In the genomic region with DNA sequence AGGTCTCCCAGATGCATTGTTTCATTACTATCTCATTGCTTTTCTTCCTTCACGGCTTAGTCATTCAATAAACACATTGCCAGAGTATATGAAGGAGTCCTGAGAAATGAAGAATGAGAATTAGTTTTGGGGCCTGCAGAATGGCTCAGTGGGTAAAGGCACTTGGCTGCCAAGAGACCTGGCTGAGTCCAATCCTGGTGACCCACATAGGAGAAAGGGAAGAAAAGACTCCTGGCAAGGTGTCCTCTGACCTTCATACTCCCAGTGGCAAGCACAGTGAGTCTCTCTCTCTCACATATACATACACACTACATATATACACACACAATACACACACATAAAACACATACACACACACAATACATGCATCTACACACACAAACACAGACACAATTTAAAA, we compare ENCODE assay signal across 9 mouse cellular contexts.
DNase-seq lines count a peak whose midpoint lies in the region; ATAC-seq and TF ChIP-seq lines count a peak whose summit lies in the region.
"Had no signal": no experiment of that assay in that cellular context is flagged by ENCODE, and none has a peak within 500 bp of the region (broad histone marks: within the 10 kb centered on the region; RNA-seq: fewer than 3 reads in every experiment).

No protein-coding gene starts in this region.

- no peak for ATAC-seq in embryonic facial prominence, embryonic 12.5 days (ENCODE audit: insufficient number of reproducible peaks, insufficient read depth, low FRiP score, low TSS enrichment)
- ATAC-seq in hindbrain, postnatal 0 days = no peak
- no peak for ATAC-seq in neural tube, embryonic 12.5 days (ENCODE audit: low FRiP score, low read depth)
- ATAC-seq in CD4-positive, CD25-positive, alpha-beta regulatory T cell, adult 4 months = no peak

- DNase-seq in left cerebral cortex, adult 2 months (ENCODE audit: extremely low spot score in 1 of 2, low spot score in 2 of 2) = no peak
- DNase-seq in left cerebral cortex, adult 9 months (ENCODE audit: low spot score in 2 of 2) = no peak
- DNase-seq in hindbrain, postnatal 0 days (ENCODE audit: low spot score) = no peak
- no peak for DNase-seq in gastrocnemius, adult 8-10 months (ENCODE audit: low spot score in 2 of 2)
- no peak for DNase-seq in ovary, postnatal 10 days (ENCODE audit: low spot score)

- H3K9me3 ChIP-seq in embryonic facial prominence, embryonic 12.5 days = no peaks in the 10 kb centered on the region
- H3K9me3 ChIP-seq in hindbrain, postnatal 0 days (ENCODE audit: low read length) = no peaks in the 10 kb centered on the region
- H3K9me3 ChIP-seq in neural tube, embryonic 12.5 days = no peaks in the 10 kb centered on the region
- H3K9me3 ChIP-seq: megakaryocyte, embryonic 14.5 days had no signal

- 0 out of 2 replicates have a peak overlapping the region, but pooled peaks have one; percentile 24 for H3K9ac ChIP-seq in embryonic facial prominence, embryonic 12.5 days
- H3K9ac ChIP-seq in hindbrain, postnatal 0 days (replicated peaks; ENCODE audit: low read length) = peak overlapping the region; percentile 99
- peak overlapping the region; percentile 91; the same call in 1 of the 2 replicates for H3K9ac ChIP-seq in neural tube, embryonic 12.5 days

- H3K4me1 ChIP-seq in embryonic facial prominence, embryonic 12.5 days = peaks cover 19% of the 10 kb centered on the region; the same call in 1 of the 2 replicates
- peaks cover 9% of the 10 kb centered on the region; the same call in 1 of the 2 replicates for H3K4me1 ChIP-seq in hindbrain, postnatal 0 days (ENCODE audit: insufficient read depth, low read length)
- H3K4me1 ChIP-seq in neural tube, embryonic 12.5 days = peaks cover 8% of the 10 kb centered on the region

- no peak for TF ChIP-seq CTCF in left cerebral cortex, adult 2 months (IDR thresholded peaks at IDR 0.05)
- TF ChIP-seq CTCF in hindbrain, postnatal 0 days (IDR thresholded peaks at IDR 0.05; ENCODE audit: low read depth) = no peak

- 73% methylated on average over 1 of the region's 1 CpGs for WGBS in embryonic facial prominence, embryonic 12.5 days
- WGBS in hindbrain, postnatal 0 days = 41% methylated on average over 1 of the region's 1 CpGs
- WGBS in neural tube, embryonic 12.5 days = 85% methylated on average over 1 of the region's 1 CpGs

- intact Hi-C loops in left cerebral cortex, adult 2 months (cut with DNase I) = loop anchor here (2.0 to 5.0 kb wide), 2 partner anchors 19 to 114 kb away; no protein-coding TSS in a partner anchor

- peak overlapping the region; percentile 93 for H3K4me3 ChIP-seq in left cerebral cortex, adult 2 months
- peak overlapping the region; percentile 95; the same call in 1 of the 2 replicates for H3K4me3 ChIP-seq in embryonic facial prominence, embryonic 12.5 days
- H3K4me3 ChIP-seq in hindbrain, postnatal 0 days (ENCODE audit: low read length) = peak overlapping the region; percentile 95
- H3K4me3 ChIP-seq in neural tube, embryonic 12.5 days = peak overlapping the region; percentile 96

- H3K4me2 ChIP-seq in embryonic facial prominence, embryonic 12.5 days (replicated peaks) = peak overlapping the region; percentile 84
- peak overlapping the region; percentile 63 for H3K4me2 ChIP-seq in hindbrain, postnatal 0 days (ENCODE audit: low read depth, low read length)
- peak overlapping the region; percentile 81 for H3K4me2 ChIP-seq in neural tube, embryonic 12.5 days (replicated peaks)

- H3K27ac ChIP-seq in left cerebral cortex, adult 2 months = peak overlapping the region; percentile 99; the same call in 1 of the 2 replicates
- H3K27ac ChIP-seq in embryonic facial prominence, embryonic 12.5 days = no peak overlapping the region
- H3K27ac ChIP-seq in hindbrain, postnatal 0 days = peak overlapping the region; percentile 98; the same call in 1 of the 2 replicates
- no peak overlapping the region for H3K27ac ChIP-seq in neural tube, embryonic 12.5 days

- peaks cover 8% of the 10 kb centered on the region; the same call in 1 of the 2 replicates for H3K36me3 ChIP-seq in embryonic facial prominence, embryonic 12.5 days
- H3K36me3 ChIP-seq in hindbrain, postnatal 0 days (ENCODE audit: insufficient read depth, low read length) = no peaks in the 10 kb centered on the region; the same call in 1 of the 2 replicates
- H3K36me3 ChIP-seq in neural tube, embryonic 12.5 days = peaks cover 12% of the 10 kb centered on the region; the same call in 1 of the 2 replicates

- no peaks in the 10 kb centered on the region for H3K27me3 ChIP-seq in embryonic facial prominence, embryonic 12.5 days
- H3K27me3 ChIP-seq in hindbrain, postnatal 0 days (ENCODE audit: insufficient read depth, low read length) = no peaks in the 10 kb centered on the region
- H3K27me3 ChIP-seq in neural tube, embryonic 12.5 days (replicated peaks) = no peaks in the 10 kb centered on the region

Comparison
In these comparisons a context has a peak if more than half of its experiments do, and no peak if none do; other contexts are left out.
1. H3K27ac ChIP-seq: peak in left cerebral cortex, adult 2 months (single experiment) and hindbrain, postnatal 0 days (single experiment); none in embryonic facial prominence, embryonic 12.5 days (single experiment) and neural tube, embryonic 12.5 days (single experiment).
2. H3K9ac ChIP-seq: peak in every context shown above with its lines; median percentile 99 in hindbrain, postnatal 0 days; 91 in neural tube, embryonic 12.5 days; 24 in embryonic facial prominence, embryonic 12.5 days.
3. Peak in every context shown above with its lines, with median percentiles within 50 percentile points of each other: H3K4me3 ChIP-seq and H3K4me2 ChIP-seq.